Mouse (Mus musculus) cerebellum, postnatal 36 days (tissue): ENCODE results near the gene Gtf2f2.
"Not testable (repeated sequence)": the region's sequence is repeated elsewhere in the genome, so short reads cannot be mapped to it uniquely, and the experiment has no call there.

Source experiments
- DNase-seq, 2 experiments: peaks; one replicate each; pipeline ENCODE4 v3.0.0; 2021 to 2022; ENCODE audit warnings: mixed read lengths in 2 of 2

Gene Gtf2f2

GRCm38 (mm10) chr14:75906931-75907330 lies 103.7 kb downstream of the Gtf2f2 start:
- DNase-seq = no peak

GRCm38 (mm10) chr14:75904972-75905371 lies 105.7 kb downstream of the Gtf2f2 start:
- DNase-seq = no peak

- DNase-seq = no peak
Observed at GRCm38 (mm10) chr14:75903131-75903530, 107.5 kb downstream of the Gtf2f2 start.

- no peak for DNase-seq
Observed at GRCm38 (mm10) chr14:75902013-75902412, 108.7 kb downstream of the Gtf2f2 start.

GRCm38 (mm10) chr14:75900793-75901499 lies 109.7 kb downstream of the Gtf2f2 start:
- DNase-seq = no peak

- peak; percentile 83 to 85 for DNase-seq
Observed at GRCm38 (mm10) chr14:75899566-75899965, 111.1 kb downstream of the Gtf2f2 start.

DNA sequence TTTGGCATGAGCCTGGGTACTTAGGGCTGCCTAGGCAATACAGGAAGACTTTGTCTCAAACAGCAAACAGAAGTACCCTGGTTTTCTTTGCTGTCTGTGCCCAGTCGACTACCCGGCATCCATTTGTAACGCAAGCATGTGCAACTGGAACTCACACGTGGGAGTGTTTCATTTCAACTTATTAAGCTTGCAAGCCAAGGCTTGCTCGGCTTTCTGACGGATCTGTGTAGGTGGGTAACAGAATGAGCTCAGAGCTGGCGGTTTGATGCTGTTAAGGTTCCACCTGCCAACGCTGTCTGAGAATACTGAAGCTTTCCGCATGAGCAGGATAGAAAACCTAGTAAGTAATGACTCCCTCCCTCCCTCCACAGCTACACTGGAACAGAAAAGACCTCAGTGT lies 118.5 kb downstream of the Gtf2f2 start:
- no peak for DNase-seq

DNA sequence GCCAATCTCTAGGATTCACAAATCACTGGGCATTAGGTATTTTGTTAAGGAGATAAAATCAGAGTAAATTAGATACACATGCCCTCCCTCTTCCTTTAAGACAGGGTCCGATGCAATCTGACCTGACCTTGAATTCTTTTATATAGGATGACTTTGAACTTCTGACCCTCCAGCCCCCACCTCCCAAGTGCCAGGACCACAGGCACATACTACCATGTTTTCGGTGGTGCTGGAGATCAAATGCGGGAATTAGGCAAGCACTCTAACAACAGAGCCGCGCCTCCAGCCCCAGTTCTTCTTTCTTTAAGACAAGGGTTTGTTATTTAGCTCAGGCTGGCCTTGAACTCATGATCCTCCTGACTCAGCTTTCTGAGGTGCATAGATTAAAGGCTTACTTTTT lies 126.8 kb downstream of the Gtf2f2 start:
- DNase-seq = no peak

DNA sequence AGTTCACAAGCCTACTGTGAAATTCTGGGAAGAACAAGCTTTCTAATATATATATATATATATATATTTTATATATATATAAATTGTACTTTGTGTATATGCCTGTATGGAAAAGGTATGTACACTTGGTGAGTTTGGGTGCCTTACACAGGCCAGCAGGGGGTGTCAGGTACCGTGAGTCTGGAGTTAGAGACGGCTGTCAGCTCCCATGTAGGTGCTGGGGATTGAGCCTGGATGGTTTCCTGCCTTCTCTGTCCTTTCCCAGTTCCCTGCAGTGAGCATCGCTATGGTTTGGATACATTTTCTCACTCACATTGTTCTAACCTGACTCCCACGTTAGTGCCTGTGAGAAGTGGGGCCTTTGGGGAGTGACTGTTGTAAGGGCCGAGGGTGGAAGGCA lies 127.3 kb downstream of the Gtf2f2 start:
- no peak for DNase-seq

DNA sequence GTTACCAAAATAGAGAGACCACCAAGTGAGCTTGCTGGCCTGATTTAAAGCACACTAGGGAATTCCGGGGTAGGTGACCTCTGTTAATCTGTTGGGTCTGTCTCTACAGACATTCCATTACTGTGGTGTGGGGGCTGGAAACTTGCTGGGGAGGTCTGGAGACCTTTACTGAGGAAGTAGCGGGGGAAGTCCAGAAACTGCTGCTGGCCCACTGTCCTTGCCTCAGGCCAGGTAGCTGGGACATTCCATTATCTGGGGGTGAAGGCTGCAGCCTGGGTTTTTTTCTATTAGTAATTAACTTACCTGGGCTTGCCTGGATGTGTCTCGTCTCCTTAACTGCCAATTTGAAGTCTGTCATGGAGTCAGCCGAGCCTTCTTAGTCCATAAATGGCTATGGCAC lies 128.8 kb downstream of the Gtf2f2 start:
- DNase-seq = no peak

DNA sequence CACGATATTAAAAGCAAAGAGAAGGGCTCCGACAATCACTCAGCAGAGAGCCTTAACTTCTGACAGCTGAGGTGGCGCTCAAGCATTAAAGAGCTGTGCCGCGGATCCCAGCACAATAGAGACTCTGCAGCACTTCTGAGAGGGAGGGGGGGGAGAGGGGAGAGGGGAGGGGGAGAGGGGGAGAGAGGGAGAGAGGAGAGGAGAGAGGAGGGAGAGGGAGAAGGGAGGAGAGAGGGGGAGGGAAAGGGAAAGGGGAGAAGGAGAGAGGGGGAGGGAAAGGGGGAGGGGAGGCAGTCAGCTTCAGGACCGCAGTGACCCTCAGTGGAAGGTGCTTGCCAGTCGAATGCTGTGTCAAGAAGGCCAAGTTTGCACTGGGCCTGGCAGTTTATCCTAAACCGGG lies 131.7 kb downstream of the Gtf2f2 start:
- DNase-seq = no peak

- no peak for DNase-seq
Observed at GRCm38 (mm10) chr14:75877297-75877696, 133.4 kb downstream of the Gtf2f2 start.

DNA sequence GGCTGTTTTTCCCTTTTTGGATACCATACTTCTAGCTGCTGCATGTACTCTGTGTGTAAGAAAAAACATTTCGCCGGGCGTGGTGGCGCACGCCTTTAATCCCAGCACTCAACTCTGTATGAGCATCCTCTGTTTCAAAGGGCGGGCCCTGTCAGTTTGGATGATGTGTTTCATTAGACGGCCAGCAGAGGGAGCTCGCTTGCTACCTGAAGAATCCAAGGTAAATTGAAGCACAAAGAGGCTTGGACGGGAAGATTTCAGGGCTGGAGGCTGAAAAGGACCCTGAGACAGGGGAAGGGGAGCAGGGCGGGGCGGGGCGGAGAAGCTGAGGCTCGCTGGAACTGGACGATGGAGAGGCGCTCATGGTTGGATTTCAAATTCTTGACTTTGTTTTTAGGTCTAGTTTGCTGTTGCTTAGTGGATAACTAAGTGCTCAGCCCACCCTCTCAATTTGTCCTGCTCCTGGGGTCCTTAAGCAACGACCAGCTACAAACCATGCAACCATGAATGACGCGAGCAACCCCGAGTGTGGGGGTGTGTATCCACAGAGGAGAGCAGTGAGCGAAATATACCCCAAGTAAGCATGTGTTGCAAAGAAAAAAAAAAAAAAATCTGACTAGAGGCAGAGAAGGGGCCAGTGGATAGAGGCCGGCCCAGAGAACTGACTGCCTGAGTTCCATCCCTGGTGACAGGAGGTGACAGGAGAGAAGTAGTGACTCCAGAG lies 134.2 kb downstream of the Gtf2f2 start:
- DNase-seq = peak; percentile 79 to 86

DNA sequence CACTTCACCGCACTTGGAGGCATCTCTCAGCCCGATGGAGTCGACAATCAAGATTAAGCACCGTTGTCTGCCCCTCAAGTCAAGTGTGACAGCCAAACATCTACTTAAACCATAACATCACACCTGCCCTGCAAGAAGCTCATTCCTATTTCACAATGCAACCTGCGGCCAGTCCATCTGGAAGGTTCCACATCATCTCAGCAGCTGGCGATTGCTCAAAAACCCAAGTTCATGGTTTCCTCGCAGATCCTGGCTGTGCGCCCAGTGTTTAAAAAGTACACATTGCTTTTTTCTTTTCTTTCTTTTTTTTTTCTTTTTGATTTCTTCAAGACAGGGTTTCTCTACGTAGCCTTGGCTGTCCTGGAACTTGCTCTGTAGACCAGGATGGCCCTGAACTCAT lies 137.1 kb downstream of the Gtf2f2 start:
- no peak for DNase-seq

- no peak for DNase-seq
Observed at GRCm38 (mm10) chr14:75871750-75872149, 138.9 kb downstream of the Gtf2f2 start.

- no peak for DNase-seq
Observed at GRCm38 (mm10) chr14:75871111-75871510, 139.6 kb downstream of the Gtf2f2 start.

DNA sequence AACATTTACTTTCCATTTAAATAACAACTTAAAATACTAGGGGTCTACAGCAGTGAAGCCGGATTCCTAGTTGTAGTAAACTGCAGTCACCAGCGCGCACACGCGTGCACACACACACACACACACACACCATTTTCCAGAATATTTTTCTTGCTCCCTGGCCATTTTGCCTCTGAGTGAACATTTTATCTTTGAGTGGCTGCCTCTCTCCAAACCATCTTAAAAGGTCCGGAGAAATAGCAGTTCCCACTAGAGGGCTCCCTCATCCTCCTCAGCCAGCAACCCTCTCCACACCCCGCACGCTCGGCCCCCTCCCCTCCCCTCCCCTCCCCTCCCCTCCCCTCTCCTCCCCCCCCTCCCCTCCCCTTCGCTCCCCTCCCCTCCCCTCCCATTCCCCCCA lies 140.0 kb downstream of the Gtf2f2 start:
- peak; percentile 23 to 31 for DNase-seq

DNA sequence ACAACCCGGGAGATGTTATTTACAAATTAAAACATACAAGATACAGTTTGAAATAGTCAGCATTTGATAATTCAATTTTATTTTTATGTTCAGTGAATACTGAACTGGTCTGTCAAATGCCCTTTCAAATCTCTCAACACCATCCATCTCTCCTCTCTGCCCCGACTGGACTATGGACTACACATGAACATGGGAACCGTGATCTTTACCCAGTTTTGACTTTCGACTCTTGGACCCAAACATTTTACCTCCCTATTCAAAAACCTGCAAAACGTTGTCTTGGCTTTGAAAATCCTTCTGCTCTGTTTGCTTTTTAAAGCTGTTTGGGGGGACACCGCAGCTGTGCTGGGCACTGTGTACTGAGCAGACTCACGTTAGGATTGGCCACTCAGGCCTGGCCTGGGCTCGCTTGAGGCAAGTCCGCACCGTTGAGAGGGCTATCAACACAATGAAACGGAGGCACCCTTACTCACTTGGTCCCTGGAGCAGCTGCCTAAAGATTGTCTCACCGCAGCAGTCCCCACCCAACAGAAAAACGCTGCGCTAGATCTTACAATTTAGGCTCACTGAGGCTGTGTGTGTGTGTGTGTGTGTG lies 140.8 kb downstream of the Gtf2f2 start:
- DNase-seq = no peak

GRCm38 (mm10) chr14:75868028-75868427 lies 142.6 kb downstream of the Gtf2f2 start:
- not testable (repeated sequence) for DNase-seq

- no peak for DNase-seq
Observed at GRCm38 (mm10) chr14:75866706-75867333, 143.8 kb downstream of the Gtf2f2 start.

DNA sequence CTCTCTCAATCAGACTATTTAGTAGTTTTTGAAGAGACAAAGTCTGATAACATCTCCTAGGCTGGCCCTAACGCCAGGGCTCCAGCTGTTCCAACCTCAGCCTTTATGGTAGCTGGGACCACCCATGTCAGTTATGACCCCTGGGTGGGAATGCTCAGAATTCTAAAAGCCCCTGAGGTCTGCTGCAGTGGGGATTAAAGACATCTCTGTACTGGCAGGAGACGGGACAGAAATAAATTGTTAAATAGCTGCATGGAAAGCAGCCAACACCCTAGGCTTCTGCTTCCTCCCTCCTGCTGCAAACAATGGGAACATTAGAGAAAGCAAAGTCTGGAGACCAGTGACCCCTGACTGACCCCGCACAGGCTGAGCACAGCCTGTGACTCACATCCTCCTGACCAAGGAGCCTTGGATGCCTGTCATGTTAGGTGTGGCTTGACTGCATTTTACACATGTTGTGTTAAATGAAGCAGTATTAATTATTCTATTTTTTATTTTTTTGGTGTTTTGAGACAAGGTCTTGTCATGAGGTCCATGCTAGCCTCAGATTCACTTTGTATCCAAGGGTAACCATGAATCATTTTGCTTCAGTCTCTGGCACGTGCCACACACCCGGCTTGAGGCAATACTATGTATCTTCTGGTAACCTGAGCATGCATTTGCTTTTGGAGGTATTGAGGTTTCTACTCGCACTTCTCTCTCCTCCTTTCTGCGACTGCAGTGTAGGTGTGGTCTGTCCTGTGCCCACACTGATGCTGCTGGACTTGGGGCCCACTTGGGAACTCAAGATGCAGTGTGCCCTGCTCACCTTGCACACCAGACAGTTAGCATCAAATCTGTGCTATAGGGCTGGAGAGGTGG lies 146.9 kb downstream of the Gtf2f2 start:
- no peak for DNase-seq

DNA sequence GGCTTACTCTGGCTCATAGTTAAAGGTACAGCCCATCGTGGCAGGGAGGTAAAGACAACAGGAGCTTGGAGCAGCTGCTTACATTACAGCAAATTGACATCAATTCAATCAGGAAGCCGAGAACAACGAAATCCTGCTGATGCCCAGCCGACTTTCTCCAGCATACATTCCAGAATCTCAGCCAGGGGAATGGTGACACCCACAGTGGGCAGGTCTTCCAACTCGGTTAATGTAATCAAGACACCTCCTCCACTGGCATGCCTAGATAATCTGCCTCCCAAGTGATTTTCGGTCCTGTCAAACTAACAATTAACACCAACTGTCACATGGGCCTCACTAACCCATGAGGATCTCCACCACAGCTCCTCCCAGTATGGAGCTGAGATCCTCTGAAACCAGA lies 148.0 kb downstream of the Gtf2f2 start:
- no peak for DNase-seq

DNA sequence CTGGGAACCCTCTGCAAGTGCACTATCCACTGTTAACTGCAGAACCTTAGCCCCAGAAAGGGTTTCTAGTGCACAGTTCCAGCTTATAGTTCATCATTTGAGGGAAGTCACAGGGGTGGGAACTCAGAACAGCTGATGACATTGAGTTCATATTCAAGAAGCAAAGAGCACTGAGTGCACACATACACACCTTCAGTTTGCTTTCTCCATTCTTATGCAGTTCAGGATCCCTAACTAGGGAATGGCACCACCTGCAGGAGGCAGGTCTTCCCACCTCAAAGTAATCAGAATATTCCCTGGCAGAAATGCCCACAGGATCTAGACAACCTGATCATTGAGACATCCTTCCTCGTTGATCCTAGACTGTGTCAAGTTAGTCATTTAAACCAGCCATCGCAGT lies 151.0 kb downstream of the Gtf2f2 start:
- no peak for DNase-seq
